Mouse (Mus musculus): ENCODE measurements around the gene Cd244a. TPM values are rescaled to one million over a fixed set of nuclear protein-coding genes. Genes with fewer than 3 reads are reported as not detected.

Cd244a gene
- total RNA-seq, 2 experiments from 2014 or later, result not detected

DNA sequence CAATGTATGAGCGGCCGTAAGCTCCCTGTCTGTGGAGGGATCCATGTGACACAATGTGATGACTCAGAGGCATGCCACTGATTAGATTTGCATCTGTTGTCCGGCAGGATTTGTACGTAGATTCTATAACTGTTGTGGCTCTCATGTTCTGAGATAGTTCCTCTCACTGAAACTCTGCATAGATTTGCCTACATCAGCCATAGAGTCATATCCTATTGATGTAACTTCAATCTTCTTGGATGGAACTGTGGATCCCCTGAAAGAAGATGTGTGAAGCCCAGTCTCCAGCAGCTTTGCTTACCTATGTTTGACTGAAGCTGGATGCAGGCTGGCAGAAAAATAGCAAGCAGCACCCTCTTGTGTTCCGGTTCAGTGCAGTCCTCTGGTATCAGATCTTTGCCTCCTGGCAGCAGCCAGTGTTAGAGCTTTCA is 99.6 kb downstream of the Cd244a start:
- DNase-seq, result no peak

Small RNA genes within 50 kb of the gene (microRNA-seq; reads per million reads assigned to microRNA genes)
- 0 reads per million in 2 experiments for gene Mir7683 (ENCODE audit: borderline replicate concordance in 2 of 2)

Other genes with a start within 250 kb of the Cd244a start
- 10 to 100 TPM; 26.4 to 29.6 TPM for gene Dedd, start 230.0 kb upstream of the Cd244a start, total RNA-seq (2021)
- gene Nit1, start 213.5 kb upstream of the Cd244a start, total RNA-seq (2021), result 10 to 100 TPM; 21.8 to 21.9 TPM
- gene Pfdn2, start 213.5 kb upstream of the Cd244a start, total RNA-seq (2021), result 10 to 100 TPM; 85.5 to 89.0 TPM
- gene Klhdc9, start 198.4 kb upstream of the Cd244a start, total RNA-seq (2021), result not detected
- gene Nectin4, start 189.1 kb upstream of the Cd244a start, total RNA-seq (2021), result not detected
- gene Arhgap30, start 170.2 kb upstream of the Cd244a start, total RNA-seq (2021), result under 1 TPM; 0.49 to 0.86 TPM
- gene Usf1, start 147.9 kb upstream of the Cd244a start, total RNA-seq (2021), result 10 to 100 TPM; 24.6 to 25.2 TPM
- gene Tstd1, start 140.3 kb upstream of the Cd244a start, total RNA-seq (2021), result 1 to 10 TPM in 1 of 2 experiments, under 1 TPM in 1; 0.95 to 1.3 TPM
- 1 to 10 TPM; 6.2 to 6.9 TPM for gene F11r, start 121.7 kb upstream of the Cd244a start, total RNA-seq (2021)
- gene Alyref2, start 55.7 kb upstream of the Cd244a start, total RNA-seq (2021), result 1 to 10 TPM; 1.6 to 1.9 TPM
- not detected for gene Itln1, start 23.9 kb upstream of the Cd244a start, total RNA-seq (2021)
- gene Ly9, start 48.2 kb downstream of the Cd244a start, total RNA-seq (2021), result under 1 TPM; 0.10 to 0.27 TPM
- not detected for gene Slamf7, start 93.8 kb downstream of the Cd244a start, total RNA-seq (2021)
- under 1 TPM; 0.54 to 0.82 TPM for gene Cd48, start 122.8 kb downstream of the Cd244a start, total RNA-seq (2021)
- not detected for gene Slamf1, start 207.9 kb downstream of the Cd244a start, total RNA-seq (2021)

Data from gastrocnemius, postnatal 25 days (tissue).